Mouse (Mus musculus) intestine, embryonic 15.5 days (tissue): ENCODE results near the gene Egfl7. TPM values are rescaled to one million over a fixed set of nuclear protein-coding genes. Genes with fewer than 3 reads are reported as not detected.

Experiments
- ATAC-seq: fragments of 200-750 bp; cut with Nextera tagmentation; 2 replicates; pipeline ENCODE4 v1.8.0; 2017; ENCODE audit warnings: moderate TSS enrichment, moderate library complexity
- H3K27ac ChIP-seq: fragments of 300-500 bp; sonication (generic); 2 replicates; pipeline ENCODE4 v1.5.1; 2015; ENCODE audit warnings: mild to moderate bottlenecking, inconsistent platforms
- H3K27me3 ChIP-seq: fragments of 300-500 bp; sonication (generic); replicated peaks from 2 replicates; pipeline ENCODE4 v1.6.1; 2015; ENCODE audit warnings: inconsistent platforms
- H3K36me3 ChIP-seq: fragments of 300-500 bp; sonication (generic); 2 replicates; pipeline ENCODE4 v1.6.1; 2015; ENCODE audit warnings: inconsistent platforms
- H3K4me1 ChIP-seq: fragments of 300-500 bp; sonication (generic); replicated peaks from 2 replicates; pipeline ENCODE4 v1.6.1; 2015; ENCODE audit warnings: inconsistent platforms
- H3K4me2 ChIP-seq: fragments of 300-500 bp; sonication (generic); replicated peaks from 2 replicates; pipeline ENCODE4 v1.6.1; 2015; ENCODE audit warnings: mild to moderate bottlenecking, inconsistent platforms
- H3K4me3 ChIP-seq: fragments of 300-500 bp; sonication (generic); replicated peaks from 2 replicates; pipeline ENCODE4 v1.5.1; 2015; ENCODE audit warnings: inconsistent platforms
- H3K9ac ChIP-seq: fragments of 300-500 bp; sonication (generic); 2 replicates; pipeline ENCODE4 v1.6.1; 2015; ENCODE audit warnings: inconsistent platforms
- H3K9me3 ChIP-seq: fragments of 300-500 bp; sonication (generic); 2 replicates; pipeline ENCODE4 v1.6.1; 2016; ENCODE audit warnings: inconsistent platforms
- WGBS: fragments of 180-500 bp; shearing (Covaris S2); methylation state at CpG from one replicate; pipeline ENCODE4 v1.1.7; 2015; 5-methylcytosine and 5-hydroxymethylcytosine counted together
- polyA plus RNA-seq: library from polyadenylated mRNA; unstranded; fragments of >200 nt; fragmentation: Nextera tagmentation; extraction: Ambion mirVana; gene quantifications from 2 replicates; pipeline ENCODE4 v1.2.1, GENCODE M21; 2015

Egfl7 gene
- 113 and 124 TPM in 2 replicates for polyA plus RNA-seq

- H3K4me2 ChIP-seq = no peak within 1 kb of the TSS
- ATAC-seq = no peak
- peak within 1 kb of the TSS; percentile 17; the same call in 1 of the 2 replicates for H3K27ac ChIP-seq
- no peaks in the 10 kb centered on the region for H3K9me3 ChIP-seq
- 86% methylated on average over 1 of the region's 1 CpGs for WGBS
- H3K9ac ChIP-seq = no peak within 1 kb of the TSS
- peaks cover 11% of the 10 kb centered on the region; the same call in 1 of the 2 replicates for H3K4me1 ChIP-seq
- no peak within 1 kb of the TSS for H3K4me3 ChIP-seq
- H3K36me3 ChIP-seq = no peaks in the 10 kb centered on the region
- H3K27me3 ChIP-seq = no peaks in the 10 kb centered on the region
These were observed at the start of gene Egfl7 for GRCm38 (mm10) chr2:26579714-26580113. TSS of gene Egfl7 (plus strand) at chr2:26580014.

- 0 out of 2 replicates have a peak, but pooled peaks cover 4% of the 10 kb centered on the region for H3K4me1 ChIP-seq
- no peak overlapping the region for H3K9ac ChIP-seq
- H3K27me3 ChIP-seq = no peaks in the 10 kb centered on the region
- WGBS = 84% methylated on average over 6 of the region's 6 CpGs
- no peak overlapping the region for H3K4me3 ChIP-seq
- H3K4me2 ChIP-seq = no peak overlapping the region
- H3K9me3 ChIP-seq = no peaks in the 10 kb centered on the region
- no peak for ATAC-seq
- no peak overlapping the region for H3K27ac ChIP-seq
- no peaks in the 10 kb centered on the region for H3K36me3 ChIP-seq
These were observed 48.0 kb upstream of the Egfl7 start for GRCm38 (mm10) chr2:26531829-26532228.

- H3K4me2 ChIP-seq = no peak overlapping the region
- H3K9me3 ChIP-seq = no peaks in the 10 kb centered on the region
- no peak overlapping the region for H3K4me3 ChIP-seq
- H3K4me1 ChIP-seq = 0 out of 2 replicates have a peak, but pooled peaks cover under 1% of the 10 kb centered on the region
- H3K27ac ChIP-seq = no peak overlapping the region
- 0 out of 2 replicates have a peak, but pooled peaks have one; percentile 20 for ATAC-seq
- H3K36me3 ChIP-seq = no peaks in the 10 kb centered on the region
- no peak overlapping the region for H3K9ac ChIP-seq
- H3K27me3 ChIP-seq = no peaks in the 10 kb centered on the region
- 43% methylated on average over 5 of the region's 5 CpGs for WGBS
These were observed 46.6 kb upstream of the Egfl7 start for GRCm38 (mm10) chr2:26533249-26533648.

GRCm38 (mm10) chr2:26534161-26534560 lies 45.7 kb upstream of the Egfl7 start:
- Histone ChIP-seq H3K9me3 (no peaks in the 10 kb centered on the region), H3K4me3 (no peak overlapping the region), H3K4me1 (no peaks in the 10 kb centered on the region), H3K36me3 (no peaks in the 10 kb centered on the region), H3K9ac (no peak overlapping the region), H3K27ac (no peak overlapping the region), H3K27me3 (0 out of 2 replicates have a peak, but pooled peaks cover 5% of the 10 kb centered on the region), H3K4me2 (no peak overlapping the region)
- ATAC-seq = no peak
- 72% methylated on average over 3 of the region's 3 CpGs for WGBS

- 0 out of 2 replicates have a peak, but pooled peaks cover 5% of the 10 kb centered on the region for H3K27me3 ChIP-seq
- H3K9me3 ChIP-seq = no peaks in the 10 kb centered on the region
- WGBS = 64% methylated on average over 2 of the region's 2 CpGs
- no peak overlapping the region for H3K27ac ChIP-seq
- no peaks in the 10 kb centered on the region for H3K36me3 ChIP-seq
- no peak overlapping the region for H3K9ac ChIP-seq
- H3K4me1 ChIP-seq = no peaks in the 10 kb centered on the region
- ATAC-seq = no peak
- H3K4me2 ChIP-seq = no peak overlapping the region
- H3K4me3 ChIP-seq = no peak overlapping the region
These were observed 45.2 kb upstream of the Egfl7 start for GRCm38 (mm10) chr2:26534616-26535015.

GRCm38 (mm10) chr2:26535517-26536045 lies 44.2 kb upstream of the Egfl7 start:
- H3K4me3 ChIP-seq = no peak overlapping the region
- 74% methylated on average over 4 of the region's 4 CpGs for WGBS
- H3K4me1 ChIP-seq = no peaks in the 10 kb centered on the region
- no peak for ATAC-seq
- H3K36me3 ChIP-seq = no peaks in the 10 kb centered on the region
- 0 out of 2 replicates have a peak, but pooled peaks cover 5% of the 10 kb centered on the region for H3K27me3 ChIP-seq
- no peaks in the 10 kb centered on the region for H3K9me3 ChIP-seq
- no peak overlapping the region for H3K27ac ChIP-seq
- H3K4me2 ChIP-seq = no peak overlapping the region
- no peak overlapping the region for H3K9ac ChIP-seq

- Histone ChIP-seq H3K4me1 (peaks cover 6% of the 10 kb centered on the region; the same call in 1 of the 2 replicates), H3K27ac (no peak overlapping the region)
These were observed 40.3 kb upstream of the Egfl7 start for GRCm38 (mm10) chr2:26539516-26539915.

GRCm38 (mm10) chr2:26540721-26541120 lies 39.1 kb upstream of the Egfl7 start:
- H3K9me3 ChIP-seq = no peaks in the 10 kb centered on the region
- WGBS = 55% methylated on average over 7 of the region's 7 CpGs
- H3K27me3 ChIP-seq = 0 out of 2 replicates have a peak, but pooled peaks cover 7% of the 10 kb centered on the region
- no peak overlapping the region; the same call in 1 of the 2 replicates for H3K9ac ChIP-seq
- H3K4me1 ChIP-seq = peaks cover 6% of the 10 kb centered on the region; the same call in 1 of the 2 replicates
- no peaks in the 10 kb centered on the region for H3K36me3 ChIP-seq
- no peak overlapping the region for H3K4me3 ChIP-seq
- no peak overlapping the region for H3K27ac ChIP-seq
- no peak for ATAC-seq
- H3K4me2 ChIP-seq = no peak overlapping the region

More at GRCm38 (mm10) chr2:26539516-26539915, 40.3 kb upstream of the Egfl7 start:
- 0 out of 2 replicates have a peak, but pooled peaks cover 5% of the 10 kb centered on the region for H3K27me3 ChIP-seq
- H3K4me3 ChIP-seq = no peak overlapping the region
- H3K4me2 ChIP-seq = no peak overlapping the region
- no peaks in the 10 kb centered on the region for H3K36me3 ChIP-seq
- ATAC-seq = no peak
- H3K9me3 ChIP-seq = no peaks in the 10 kb centered on the region
- no peak overlapping the region for H3K9ac ChIP-seq
- WGBS = 44% methylated on average over 2 of the region's 2 CpGs

GRCm38 (mm10) chr2:26541258-26541910 lies 38.4 kb upstream of the Egfl7 start:
- 43% methylated on average over 9 of the region's 9 CpGs for whole genome bisulfite sequencing
- Histone ChIP-seq H3K36me3 (no peaks in the 10 kb centered on the region), H3K27ac (no peak overlapping the region), H3K4me3 (no peak overlapping the region), H3K9ac (no peak overlapping the region), H3K4me1 (peaks cover 6% of the 10 kb centered on the region; the same call in 1 of the 2 replicates), H3K27me3 (peaks cover 7% of the 10 kb centered on the region; the same call in 1 of the 2 replicates), H3K4me2 (no peak overlapping the region), H3K9me3 (no peaks in the 10 kb centered on the region)
- ATAC-seq = no peak; the same call in 1 of the 2 replicates

- Histone ChIP-seq H3K9me3 (no peaks in the 10 kb centered on the region), H3K9ac (no peak overlapping the region), H3K36me3 (no peaks in the 10 kb centered on the region), H3K4me1 (peaks cover 8% of the 10 kb centered on the region; the same call in 1 of the 2 replicates), H3K4me3 (no peak overlapping the region), H3K4me2 (no peak overlapping the region), H3K27me3 (peaks cover 13% of the 10 kb centered on the region; the same call in 1 of the 2 replicates), H3K27ac (no peak overlapping the region)
- 70% methylated on average over 4 of the region's 4 CpGs for WGBS
- ATAC-seq = no peak
These were observed 36.7 kb upstream of the Egfl7 start for GRCm38 (mm10) chr2:26543155-26543554.

GRCm38 (mm10) chr2:26543768-26544167 lies 36.0 kb upstream of the Egfl7 start:
- Histone ChIP-seq H3K36me3 (no peaks in the 10 kb centered on the region), H3K9ac (no peak overlapping the region), H3K4me1 (peaks cover 8% of the 10 kb centered on the region; the same call in 1 of the 2 replicates), H3K27me3 (peaks cover 11% of the 10 kb centered on the region; the same call in 1 of the 2 replicates), H3K27ac (no peak overlapping the region), H3K4me3 (no peak overlapping the region), H3K9me3 (no peaks in the 10 kb centered on the region), H3K4me2 (no peak overlapping the region)
- WGBS = 85% methylated on average over 8 of the region's 8 CpGs
- no peak for ATAC-seq

GRCm38 (mm10) chr2:26544265-26544664 lies 35.5 kb upstream of the Egfl7 start:
- H3K27ac ChIP-seq = no peak overlapping the region
- H3K9ac ChIP-seq = no peak overlapping the region
- peaks cover 12% of the 10 kb centered on the region for H3K27me3 ChIP-seq
- H3K4me1 ChIP-seq = peaks cover 8% of the 10 kb centered on the region; the same call in 1 of the 2 replicates
- H3K36me3 ChIP-seq = no peaks in the 10 kb centered on the region
- 41% methylated on average over 3 of the region's 3 CpGs for WGBS
- H3K4me2 ChIP-seq = no peak overlapping the region
- H3K9me3 ChIP-seq = no peaks in the 10 kb centered on the region
- no peak overlapping the region for H3K4me3 ChIP-seq
- peak; percentile 31; the same call in 1 of the 2 replicates for ATAC-seq
